Mouse (Mus musculus): ENCODE measurements around the gene Ntng2.

Ntng2 gene

DNA sequence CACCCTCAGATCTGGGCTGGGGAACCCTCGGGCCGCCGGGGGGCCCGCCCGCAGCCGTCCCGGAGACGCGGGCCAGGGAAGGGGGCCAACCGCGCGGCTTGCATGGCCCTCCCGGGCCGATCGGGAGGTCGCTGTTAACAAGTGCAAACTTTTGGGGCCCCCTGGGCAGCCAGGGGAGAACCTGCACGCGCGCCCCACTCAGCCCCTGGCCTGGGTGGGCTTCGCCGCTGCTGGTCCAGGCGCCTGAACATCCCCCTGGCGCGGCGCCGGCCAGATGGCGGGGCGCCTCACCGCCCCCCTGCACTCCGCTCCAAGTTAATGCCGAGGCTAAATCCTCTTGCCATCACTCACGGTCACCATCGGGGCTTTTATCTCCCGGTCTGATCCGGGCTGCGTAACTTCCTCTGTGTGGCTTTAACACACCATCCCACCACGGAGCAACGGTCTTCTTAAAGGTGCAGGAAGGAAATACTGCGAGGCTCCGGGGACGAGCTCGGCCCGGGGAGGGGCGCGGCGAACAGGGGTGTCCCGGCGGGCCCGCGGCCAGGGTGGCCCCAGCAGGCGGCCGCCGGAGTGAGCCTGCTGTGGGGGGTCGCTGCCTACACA is at the start of gene Ntng2:
Gene Ntng2, minus strand, starts transcription at position 407 of the 606 bp plus-strand sequence.
- DNase-seq: peak; percentile 32 to 45

GRCm38 (mm10) chr2:29295557-29295956 is 42.8 kb upstream of the Ntng2 start:
- no peak for DNase-seq

GRCm38 (mm10) chr2:29287651-29288050 is 34.8 kb upstream of the Ntng2 start:
- no peak for DNase-seq

DNA sequence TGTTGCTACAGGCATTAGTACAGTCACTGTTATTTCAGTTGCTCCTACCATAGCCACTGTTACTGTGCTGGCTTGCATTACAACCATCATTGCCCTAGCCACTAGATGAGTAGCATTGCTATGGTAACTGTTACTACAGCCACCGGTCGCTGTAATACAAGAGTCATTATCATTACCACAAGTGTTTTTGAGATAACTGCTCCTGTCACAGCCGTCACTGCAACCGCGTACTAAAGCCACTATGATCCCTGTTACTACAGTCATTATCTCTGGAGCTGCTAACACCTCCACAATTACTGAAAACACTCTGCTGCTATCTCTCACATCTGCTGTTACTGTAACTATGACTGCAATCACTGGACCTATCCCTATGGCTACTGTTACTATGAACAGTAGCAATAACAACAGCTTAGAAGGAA is 24.9 kb upstream of the Ntng2 start:
- no peak for DNase-seq

DNA sequence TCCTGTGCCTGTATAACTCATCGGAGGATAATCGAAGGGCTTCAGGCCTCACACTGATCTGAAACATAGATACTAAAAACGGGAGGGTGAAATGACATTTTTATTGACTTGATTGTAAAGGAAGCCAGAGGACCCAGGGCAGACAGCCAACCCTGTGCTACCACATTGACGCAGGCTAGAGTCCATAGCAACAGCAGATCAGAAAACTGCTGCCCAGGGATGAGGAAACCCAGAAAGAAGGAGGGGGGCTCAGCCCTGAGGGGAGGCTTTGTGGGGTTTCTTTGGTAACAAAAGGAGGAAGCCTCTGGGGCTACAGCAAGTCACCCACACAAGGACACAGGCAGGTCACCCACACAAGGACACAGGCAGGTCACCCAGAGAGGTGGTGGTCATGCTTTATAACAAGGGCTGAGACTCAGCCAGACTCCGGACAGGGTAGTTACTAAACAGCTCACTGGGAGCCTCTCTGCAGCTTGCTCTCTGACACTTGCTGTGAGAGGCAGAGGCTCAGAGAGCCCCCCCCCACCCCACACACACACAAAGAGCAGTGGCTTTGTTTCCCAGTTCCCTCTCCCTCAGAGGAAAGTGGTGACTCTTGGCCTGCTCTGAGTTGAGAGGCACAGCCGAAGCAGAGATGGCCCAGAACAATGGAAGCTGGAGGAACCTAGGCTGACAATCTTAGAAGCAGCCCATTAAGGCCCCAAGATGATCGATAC is 19.2 kb upstream of the Ntng2 start:
- no peak for DNase-seq

GRCm38 (mm10) chr2:29271098-29271497 is 18.3 kb upstream of the Ntng2 start:
- no peak for DNase-seq

DNA sequence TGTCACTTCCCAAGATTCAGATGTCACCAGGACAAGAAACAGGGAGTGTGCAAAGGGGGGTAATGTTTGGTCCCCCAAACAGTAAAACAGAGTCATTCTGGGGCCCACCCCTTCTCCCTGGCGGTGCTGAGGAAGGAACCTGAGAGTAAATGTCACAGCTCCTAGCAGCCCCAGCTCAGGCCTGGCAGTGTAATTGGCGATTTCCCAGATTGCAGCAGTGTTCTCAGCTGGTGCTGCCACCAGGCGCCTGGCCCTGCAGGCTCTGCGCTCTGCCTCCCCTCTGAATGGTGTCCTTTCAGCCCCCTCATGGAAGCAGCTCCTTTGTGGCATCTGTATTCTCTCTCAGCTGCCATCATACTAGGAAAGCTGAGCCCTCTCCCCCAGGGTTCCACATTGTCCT is 14.0 kb upstream of the Ntng2 start:
- no peak for DNase-seq

DNA sequence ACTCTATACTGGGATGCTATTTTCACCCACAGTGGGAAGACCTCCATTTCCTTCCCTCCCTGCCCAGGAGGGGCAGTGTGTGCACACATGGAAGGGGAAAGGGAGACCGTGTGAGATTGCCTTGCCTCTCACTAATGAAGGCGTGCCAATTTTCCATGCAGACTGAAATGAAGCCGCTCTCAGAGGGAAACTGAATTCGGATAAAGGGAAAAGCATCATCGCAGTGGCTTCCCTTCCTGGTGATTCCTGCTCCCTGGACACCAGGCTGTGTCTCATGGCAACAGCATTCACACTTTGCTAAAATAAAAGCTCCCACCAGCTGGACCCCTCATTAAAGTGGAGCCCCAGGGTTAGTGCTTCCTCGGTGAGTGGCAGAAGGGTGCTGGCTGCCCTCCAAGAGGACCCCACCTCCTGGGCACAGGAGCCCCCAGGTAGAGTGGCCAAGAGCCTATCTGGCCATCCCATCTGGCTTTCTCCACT is 9.7 kb upstream of the Ntng2 start:
- DNase-seq: no peak

- DNase-seq: no peak
These were observed 8.3 kb upstream of the Ntng2 start for GRCm38 (mm10) chr2:29261126-29261525.

DNA sequence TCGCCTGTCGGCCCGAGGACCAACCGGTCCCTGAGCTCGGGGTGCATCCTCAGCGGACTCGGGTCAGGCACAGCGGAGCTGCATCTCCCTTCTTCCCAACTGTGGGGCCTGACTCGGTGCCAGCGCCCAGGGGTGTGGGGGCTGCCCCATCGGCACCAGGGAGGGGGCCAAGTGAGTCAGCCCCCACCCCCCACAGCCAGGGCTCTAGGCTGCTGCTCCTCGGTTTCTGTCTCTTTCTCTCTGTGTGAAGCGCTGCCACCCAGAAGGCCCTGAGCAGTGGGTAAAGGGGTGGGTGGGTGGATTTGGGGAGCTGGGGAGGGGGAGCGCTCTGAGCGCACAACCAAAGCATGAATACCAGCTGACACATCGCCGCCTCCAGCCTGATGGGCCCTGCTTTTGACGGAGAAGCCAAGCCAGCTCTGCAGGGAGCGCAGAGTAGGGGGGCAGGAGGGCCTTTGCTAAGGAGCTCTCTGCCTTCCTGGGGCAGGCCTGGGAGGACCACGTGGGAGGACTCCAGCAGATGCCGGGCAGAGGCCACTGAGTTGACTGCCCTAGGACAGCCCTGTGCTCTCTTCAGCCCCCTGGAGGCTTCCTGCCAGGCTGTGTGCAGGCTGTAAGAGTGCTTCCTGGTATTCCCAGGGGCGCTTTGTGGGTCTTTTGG is 530 bp upstream of the Ntng2 start:
- peak; percentile 4 to 7 for DNase-seq

DNA sequence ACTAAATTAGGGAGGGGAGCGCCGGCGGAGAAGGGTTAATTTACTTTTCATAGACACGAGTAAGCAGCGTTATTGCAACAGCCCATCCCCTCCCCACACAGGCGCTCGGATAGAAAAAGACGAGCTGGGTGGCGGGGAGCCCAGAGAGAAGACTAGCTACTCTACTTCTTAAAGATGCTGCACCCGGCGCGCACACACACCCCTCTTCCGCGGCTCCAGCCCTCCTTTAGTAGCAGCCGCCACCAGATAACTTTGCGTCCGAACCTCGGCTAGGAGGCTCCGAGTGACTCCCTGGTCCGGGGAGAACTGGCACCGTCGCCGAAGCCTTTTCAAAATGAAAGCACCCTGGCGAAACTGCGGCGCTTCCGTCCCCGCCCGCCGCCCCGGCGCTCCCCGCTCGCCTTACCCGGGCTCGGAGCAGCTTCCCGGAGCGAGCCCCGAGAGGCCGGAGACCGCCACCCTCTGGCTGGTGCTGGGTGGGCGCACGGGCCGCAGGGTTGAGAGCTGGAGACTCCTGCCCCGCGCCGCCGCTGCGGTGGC is 676 bp downstream of the Ntng2 start:
- peak in 1 of 2 experiments; percentile 45 for DNase-seq

- DNase-seq: peak; percentile 31 to 33
These were observed 1.4 kb downstream of the Ntng2 start for GRCm38 (mm10) chr2:29251095-29252058.

DNA sequence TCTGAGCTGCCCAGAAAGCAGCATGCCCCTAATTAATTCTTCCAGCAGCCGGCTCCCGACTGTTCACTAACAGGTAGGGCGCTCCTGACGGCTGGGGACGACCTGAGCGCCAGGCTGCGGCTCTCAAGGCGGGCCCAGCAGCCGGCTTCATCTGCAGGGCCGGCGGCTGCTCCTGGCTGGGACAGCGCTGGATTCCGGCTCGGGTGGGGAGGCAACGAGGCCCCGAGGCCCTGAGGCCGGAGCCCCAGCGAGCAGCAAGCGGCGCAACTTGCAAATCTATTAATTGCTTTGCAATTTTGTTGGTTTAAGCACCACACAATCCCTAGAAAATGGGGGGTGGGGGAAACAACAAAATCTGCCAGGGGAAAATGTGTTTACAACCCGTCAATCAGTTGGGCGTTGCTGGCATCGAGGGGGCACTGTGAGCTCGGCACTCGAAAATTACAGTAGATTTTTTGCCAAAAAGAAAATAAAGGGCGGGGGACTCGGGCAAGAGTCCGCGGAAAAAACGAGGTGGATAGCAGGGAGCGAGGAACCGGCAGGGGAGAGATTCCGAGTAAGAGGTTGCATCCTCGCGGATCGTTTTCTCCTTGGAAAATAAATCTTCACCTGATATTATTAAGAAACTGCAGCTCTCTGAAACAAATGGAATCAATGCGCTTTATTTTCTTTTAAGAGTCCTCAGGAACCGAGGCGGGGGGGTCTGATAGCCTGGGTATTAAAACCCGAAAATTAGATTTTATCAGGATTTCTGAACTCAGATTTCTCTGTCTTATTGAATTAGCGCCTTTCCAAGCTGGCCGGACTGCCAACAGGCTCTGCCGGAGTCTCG is 2.3 kb downstream of the Ntng2 start:
- peak in 1 of 2 experiments; percentile 3 for DNase-seq

DNA sequence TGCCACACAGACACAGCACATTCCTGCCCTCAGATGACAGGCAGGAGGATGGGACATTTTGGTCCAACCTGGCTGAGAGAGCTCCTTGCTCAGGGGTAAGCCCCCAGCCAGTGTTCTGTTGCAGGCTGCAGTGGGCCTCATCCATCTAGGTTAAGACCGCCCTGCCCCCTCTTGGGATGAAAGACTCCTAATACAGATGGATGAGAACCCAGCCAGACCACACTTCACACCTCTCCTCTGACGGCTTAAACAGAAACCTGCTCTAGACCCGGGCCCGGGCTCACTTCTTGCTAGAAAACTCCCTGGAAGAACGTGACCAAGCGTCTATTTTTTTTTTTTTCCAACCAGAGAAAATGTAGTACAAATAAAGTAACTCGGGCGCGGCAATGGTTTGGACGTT is 3.0 kb downstream of the Ntng2 start:
- DNase-seq: no peak

GRCm38 (mm10) chr2:29248551-29248950 is 4.3 kb downstream of the Ntng2 start:
- no peak for DNase-seq

GRCm38 (mm10) chr2:29247386-29247785 is 5.4 kb downstream of the Ntng2 start:
- no peak for DNase-seq

DNA sequence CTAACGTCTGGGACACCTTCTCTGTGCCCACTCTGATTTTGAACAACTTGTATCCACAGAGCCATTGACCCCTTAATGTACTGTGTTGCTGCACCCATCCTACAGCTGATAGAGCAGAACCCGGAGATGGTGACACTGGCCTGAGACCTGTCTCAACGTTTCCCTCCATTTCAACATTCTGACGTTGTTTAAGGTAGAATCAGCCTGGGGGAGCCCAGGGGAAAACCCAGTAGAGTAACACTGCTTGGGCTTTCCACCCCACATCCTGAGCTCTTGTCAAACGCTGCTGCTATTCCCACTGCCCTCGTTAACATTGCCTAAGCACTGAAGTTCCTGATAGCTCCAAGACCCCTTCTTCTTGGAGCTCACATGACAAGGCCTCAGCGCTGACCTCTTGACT is 5.9 kb downstream of the Ntng2 start:
- no peak for DNase-seq

DNA sequence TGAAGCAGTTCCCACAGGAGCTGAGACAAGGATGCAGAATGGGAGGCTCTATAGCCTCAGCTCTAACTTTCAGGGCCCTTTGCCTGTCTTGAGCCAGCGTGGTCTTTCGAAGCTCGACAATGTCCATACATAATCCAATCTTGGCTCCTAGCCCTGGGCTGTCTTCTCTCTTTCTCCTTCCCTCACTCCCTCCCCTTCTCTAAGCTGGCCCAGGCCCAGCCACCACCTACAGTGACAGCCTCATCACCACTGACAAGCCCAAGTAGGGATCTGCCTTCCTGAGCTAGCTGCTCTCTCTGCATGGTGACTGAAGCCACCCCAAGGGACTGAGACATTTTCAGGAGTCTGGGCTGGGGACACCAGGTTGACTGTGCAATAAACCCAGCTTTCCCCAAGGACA is 6.5 kb downstream of the Ntng2 start:
- no peak for DNase-seq

GRCm38 (mm10) chr2:29245341-29245779 is 7.4 kb downstream of the Ntng2 start:
- DNase-seq: peak in 1 of 2 experiments; percentile 11

- no peak for DNase-seq
These were observed 13.5 kb downstream of the Ntng2 start for GRCm38 (mm10) chr2:29239329-29239728.

- peak; percentile 56 to 63 for DNase-seq
These were observed 15.2 kb downstream of the Ntng2 start for GRCm38 (mm10) chr2:29237623-29238022.
